Mouse (Mus musculus): ENCODE measurements around the gene Amph. TPM values are rescaled to one million over a fixed set of nuclear protein-coding genes. Genes with fewer than 3 reads are reported as not detected.

The Amph gene
- total and polyA plus RNA-seq, 2 experiments from 2014 or later, result 63.8 to 110 TPM

GRCm38 (mm10) chr13:19138550-19138949 is 190.5 kb downstream of the Amph start:
- H3K27ac ChIP-seq (ENCODE audit: low read depth, low read length), result no peak overlapping the region
- no peak for ATAC-seq (ENCODE audit: low FRiP score)
- 99% methylated on average over 2 of the region's 2 CpGs for whole genome bisulfite sequencing

GRCm38 (mm10) chr13:19139104-19139503 is 191.1 kb downstream of the Amph start:
- peaks cover 9% of the 10 kb centered on the region; the same call in 1 of the 2 replicates for H3K36me3 ChIP-seq (ENCODE audit: insufficient read depth, low read length)
- H3K27ac ChIP-seq (ENCODE audit: low read depth, low read length), result no peak overlapping the region
- DNase-seq (ENCODE audit: low spot score) (no peak), ATAC-seq (ENCODE audit: low FRiP score) (no peak)
- no peaks in the 10 kb centered on the region for H3K27me3 ChIP-seq (ENCODE audit: insufficient read depth, low read length)
- no peaks in the 10 kb centered on the region for H3K4me1 ChIP-seq (ENCODE audit: insufficient read depth, low read length)
- no peak for TF ChIP-seq CTCF (IDR thresholded peaks at IDR 0.05)
- H3K4me3 ChIP-seq (ENCODE audit: low read depth, low read length), result no peak overlapping the region
- H3K9me3 ChIP-seq (ENCODE audit: low read length), result no peaks in the 10 kb centered on the region
- WGBS, result 92% methylated on average over 7 of the region's 7 CpGs
- H3K9ac ChIP-seq (replicated peaks; ENCODE audit: low read length, poor library complexity, severe bottlenecking), result no peak overlapping the region
- H3K4me2 ChIP-seq (ENCODE audit: low read depth, low read length, poor library complexity, severe bottlenecking), result no peak overlapping the region

More at GRCm38 (mm10) chr13:19138550-19138949, 190.5 kb downstream of the Amph start:
- no peaks in the 10 kb centered on the region for H3K9me3 ChIP-seq (ENCODE audit: low read length)
- no peak overlapping the region for H3K4me2 ChIP-seq (ENCODE audit: low read depth, low read length, poor library complexity, severe bottlenecking)
- no peak overlapping the region for H3K4me3 ChIP-seq (ENCODE audit: low read depth, low read length)
- H3K4me1 ChIP-seq (ENCODE audit: insufficient read depth, low read length), result no peaks in the 10 kb centered on the region
- TF ChIP-seq CTCF (IDR thresholded peaks at IDR 0.05), result no peak
- no peak overlapping the region for H3K9ac ChIP-seq (replicated peaks; ENCODE audit: low read length, poor library complexity, severe bottlenecking)
- H3K36me3 ChIP-seq (ENCODE audit: insufficient read depth, low read length), result peaks cover 9% of the 10 kb centered on the region; the same call in 1 of the 2 replicates
- no peaks in the 10 kb centered on the region for H3K27me3 ChIP-seq (ENCODE audit: insufficient read depth, low read length)
- no peak for DNase-seq (ENCODE audit: low spot score)

DNA sequence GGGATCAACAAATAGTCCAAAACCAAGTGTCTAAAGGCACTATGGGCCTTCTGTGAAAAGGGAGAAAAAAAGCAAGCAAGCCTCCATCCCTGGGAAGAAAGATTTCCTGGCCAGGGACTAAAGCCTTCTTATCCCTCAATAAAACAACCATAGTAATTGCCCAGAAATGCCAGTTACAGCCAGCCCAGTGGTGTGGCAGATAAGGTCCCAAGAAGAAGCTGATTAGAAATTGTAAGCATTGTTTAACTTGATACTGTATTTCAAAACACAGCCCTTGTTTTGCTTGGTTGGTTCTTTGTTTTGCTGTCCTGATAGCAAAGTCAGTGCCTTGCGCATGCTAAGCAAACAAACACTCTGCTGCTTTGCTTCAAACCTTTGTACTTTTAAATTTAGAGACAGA is 191.8 kb downstream of the Amph start:
- H3K4me3 ChIP-seq (ENCODE audit: low read depth, low read length), result no peak overlapping the region
- no peak overlapping the region for H3K4me2 ChIP-seq (ENCODE audit: low read depth, low read length, poor library complexity, severe bottlenecking)
- H3K36me3 ChIP-seq (ENCODE audit: insufficient read depth, low read length), result peaks cover 9% of the 10 kb centered on the region; the same call in 1 of the 2 replicates
- no peak overlapping the region for H3K9ac ChIP-seq (replicated peaks; ENCODE audit: low read length, poor library complexity, severe bottlenecking)
- WGBS, result 74% methylated on average over 1 of the region's 1 CpGs
- ATAC-seq (ENCODE audit: low FRiP score), result no peak
- H3K9me3 ChIP-seq (ENCODE audit: low read length), result no peaks in the 10 kb centered on the region
- no peak for TF ChIP-seq CTCF (IDR thresholded peaks at IDR 0.05)
- no peak overlapping the region for H3K27ac ChIP-seq (ENCODE audit: low read depth, low read length)
- DNase-seq (ENCODE audit: low spot score), result no peak
- H3K4me1 ChIP-seq (ENCODE audit: insufficient read depth, low read length), result no peaks in the 10 kb centered on the region
- no peaks in the 10 kb centered on the region for H3K27me3 ChIP-seq (ENCODE audit: insufficient read depth, low read length)

DNA sequence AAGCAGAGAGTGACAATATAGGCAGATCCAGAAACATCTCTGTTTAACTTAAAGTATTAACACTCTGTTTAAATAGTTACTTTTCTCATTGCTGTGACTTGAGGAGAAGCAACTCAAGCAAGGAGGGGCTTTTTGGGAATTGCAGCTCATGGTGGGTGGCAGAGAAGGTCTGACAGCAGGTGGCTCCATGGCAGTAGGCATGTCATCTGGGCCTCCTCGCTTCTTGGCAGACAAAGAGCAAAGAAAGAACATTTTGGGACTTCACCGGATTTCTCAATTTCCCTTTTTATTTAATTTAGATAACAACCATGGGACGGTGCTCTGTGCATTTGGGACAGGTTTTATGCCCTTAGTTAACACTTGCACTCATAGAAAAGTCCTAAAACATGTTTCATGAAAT is 195.8 kb downstream of the Amph start:
- no peak for ATAC-seq (ENCODE audit: low FRiP score)
- DNase-seq (ENCODE audit: low spot score), result no peak
- Histone ChIP-seq H3K9ac (replicated peaks; ENCODE audit: low read length, poor library complexity, severe bottlenecking) (no peak overlapping the region), H3K4me1 (ENCODE audit: insufficient read depth, low read length) (no peaks in the 10 kb centered on the region), H3K4me3 (ENCODE audit: low read depth, low read length) (no peak overlapping the region), H3K36me3 (ENCODE audit: insufficient read depth, low read length) (peaks cover 3% of the 10 kb centered on the region; the same call in 1 of the 2 replicates), H3K27ac (ENCODE audit: low read depth, low read length) (no peak overlapping the region), H3K9me3 (ENCODE audit: low read length) (no peaks in the 10 kb centered on the region), H3K4me2 (ENCODE audit: low read depth, low read length, poor library complexity, severe bottlenecking) (no peak overlapping the region), H3K27me3 (ENCODE audit: insufficient read depth, low read length) (no peaks in the 10 kb centered on the region)
- no peak for TF ChIP-seq CTCF (IDR thresholded peaks at IDR 0.05)
- WGBS, result 86% methylated on average over 3 of the region's 3 CpGs

GRCm38 (mm10) chr13:19147468-19147867 is 199.5 kb downstream of the Amph start:
- H3K4me2 ChIP-seq (ENCODE audit: low read depth, low read length, poor library complexity, severe bottlenecking), result no peak overlapping the region
- H3K4me3 ChIP-seq (ENCODE audit: low read depth, low read length), result no peak overlapping the region
- DNase-seq (ENCODE audit: low spot score) (no peak), ATAC-seq (ENCODE audit: low FRiP score) (no peak)
- H3K9ac ChIP-seq (replicated peaks; ENCODE audit: low read length, poor library complexity, severe bottlenecking), result no peak overlapping the region
- H3K27me3 ChIP-seq (ENCODE audit: insufficient read depth, low read length), result no peaks in the 10 kb centered on the region
- H3K27ac ChIP-seq (ENCODE audit: low read depth, low read length), result no peak overlapping the region
- H3K36me3 ChIP-seq (ENCODE audit: insufficient read depth, low read length), result peaks cover 10% of the 10 kb centered on the region
- 94% methylated on average over 3 of the region's 3 CpGs for WGBS
- no peaks in the 10 kb centered on the region for H3K4me1 ChIP-seq (ENCODE audit: insufficient read depth, low read length)
- no peak for TF ChIP-seq CTCF (IDR thresholded peaks at IDR 0.05)
- H3K9me3 ChIP-seq (ENCODE audit: low read length), result no peaks in the 10 kb centered on the region

DNA sequence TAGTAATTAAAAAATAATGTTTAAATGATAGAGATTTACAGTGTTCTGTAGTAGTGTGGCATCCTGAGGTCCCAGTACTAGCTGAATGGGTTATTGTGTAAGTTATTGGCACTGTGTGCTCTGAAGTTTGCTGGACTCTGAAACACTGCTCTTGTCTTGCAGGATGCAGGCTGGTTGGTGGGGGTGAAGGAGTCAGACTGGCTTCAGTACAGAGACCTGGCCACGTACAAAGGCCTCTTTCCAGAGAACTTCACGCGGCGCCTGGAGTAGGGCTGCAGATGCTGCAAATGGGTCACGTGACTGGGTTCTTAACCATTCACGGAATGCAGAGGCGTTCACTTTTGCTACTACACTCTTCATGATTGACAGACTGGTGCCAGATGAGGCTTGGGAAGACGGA is 201.6 kb downstream of the Amph start:
- H3K27me3 ChIP-seq (ENCODE audit: insufficient read depth, low read length), result no peaks in the 10 kb centered on the region
- no peak for DNase-seq (ENCODE audit: low spot score)
- H3K4me3 ChIP-seq (ENCODE audit: low read depth, low read length), result no peak overlapping the region
- H3K9me3 ChIP-seq (ENCODE audit: low read length), result no peaks in the 10 kb centered on the region
- TF ChIP-seq CTCF (IDR thresholded peaks at IDR 0.05), result no peak
- H3K36me3 ChIP-seq (ENCODE audit: insufficient read depth, low read length), result peaks cover 12% of the 10 kb centered on the region
- ATAC-seq (ENCODE audit: low FRiP score), result no peak
- no peak overlapping the region for H3K4me2 ChIP-seq (ENCODE audit: low read depth, low read length, poor library complexity, severe bottlenecking)
- H3K9ac ChIP-seq (replicated peaks; ENCODE audit: low read length, poor library complexity, severe bottlenecking), result no peak overlapping the region
- WGBS, result 83% methylated on average over 8 of the region's 8 CpGs
- no peaks in the 10 kb centered on the region for H3K4me1 ChIP-seq (ENCODE audit: insufficient read depth, low read length)
- no peak overlapping the region for H3K27ac ChIP-seq (ENCODE audit: low read depth, low read length)

Measured in midbrain, postnatal 0 days (tissue).